Mouse (Mus musculus) spleen, adult 2 months (tissue): ENCODE results near the gene Aacs. TPM values are rescaled to one million over a fixed set of nuclear protein-coding genes. Genes with fewer than 3 reads are reported as not detected.

Experiments
- DNase-seq, 2 experiments: peaks; one replicate each; pipeline versions ENCODE4 v3.0.0 to v3.0.0-alpha.2; 2012 to 2021; ENCODE audit warnings: low spot score in 2 of 2, low read depth in 1 of 2
- H3K27ac ChIP-seq: fragments of 200-500 bp; 2 replicates; pipeline ENCODE4 v1.5.1; 2012; ENCODE audit warnings: low read length, inconsistent platforms; ENCODE audit not compliant: insufficient read depth
- H3K27me3 ChIP-seq: fragments of 200-500 bp; 2 replicates; pipeline ENCODE4 v1.6.1; 2012; ENCODE audit warnings: mild to moderate bottlenecking, moderate library complexity, low read length, inconsistent platforms; ENCODE audit not compliant: control insufficient read depth, insufficient read depth
- H3K36me3 ChIP-seq: fragments of 200-500 bp; 2 replicates; pipeline ENCODE4 v1.6.1; 2012; ENCODE audit warnings: mild to moderate bottlenecking, low read length, inconsistent platforms; ENCODE audit not compliant: control insufficient read depth, insufficient read depth
- H3K4me1 ChIP-seq: fragments of 200-500 bp; 2 replicates; pipeline ENCODE4 v1.6.1; 2011; ENCODE audit warnings: inconsistent platforms; ENCODE audit not compliant: control insufficient read depth, insufficient read depth, insufficient read length
- H3K4me3 ChIP-seq: fragments of 200-500 bp; 2 replicates; pipeline ENCODE4 v1.5.1; 2011; ENCODE audit warnings: mild to moderate bottlenecking, inconsistent platforms; ENCODE audit not compliant: insufficient read depth, insufficient read length; ENCODE audit errors: extremely low read depth
- CTCF ChIP-seq: fragments of 200-500 bp; IDR thresholded peaks from 2 replicates; pipeline ENCODE4 v1.5.1; 2011; ENCODE audit warnings: mild to moderate bottlenecking, inconsistent platforms; ENCODE audit not compliant: insufficient read depth, insufficient read length, insufficient replicate concordance; ENCODE audit errors: extremely low read depth
- POLR2A ChIP-seq: fragments of 200-500 bp; IDR thresholded peaks from 2 replicates; pipeline ENCODE4 v1.6.1; 2011; ENCODE audit warnings: low read depth, low read length, inconsistent platforms
- WGBS: fragments of 180-500 bp; shearing (Covaris S2); methylation state at CpG from one replicate; pipeline ENCODE4 v1.1.7; 2018; 5-methylcytosine and 5-hydroxymethylcytosine counted together
- polyA plus RNA-seq: library from polyadenylated mRNA; depleted of rRNA; stranded (reverse); fragments of >200 nt; gene quantifications from 2 replicates; pipeline ENCODE4 v1.2.3, GENCODE M21; 2012; rRNA removed

Gene Aacs
- polyA plus RNA-seq, 1 experiment, result 23.4 TPM

- H3K4me1 ChIP-seq, result no peaks in the 10 kb centered on the region
- no peak overlapping the region for H3K27ac ChIP-seq
- no peak overlapping the region for H3K4me3 ChIP-seq
- H3K27me3 ChIP-seq, result 0 out of 2 replicates have a peak, but pooled peaks cover 2% of the 10 kb centered on the region
- no peak for DNase-seq
- WGBS, result 44% methylated on average over 11 of the region's 11 CpGs
- TF ChIP-seq CTCF (no peak), POLR2A (no peak)
- no peaks in the 10 kb centered on the region for H3K36me3 ChIP-seq
Measured at GRCm38 (mm10) chr5:125549750-125550489, 74.3 kb downstream of the Aacs start.

GRCm38 (mm10) chr5:125555732-125556131 is 80.1 kb downstream of the Aacs start:
- 74% methylated on average over 5 of the region's 5 CpGs for WGBS
- TF ChIP-seq POLR2A, result no peak
- Histone ChIP-seq H3K36me3 (no peaks in the 10 kb centered on the region), H3K4me1 (no peaks in the 10 kb centered on the region), H3K27me3 (no peaks in the 10 kb centered on the region), H3K27ac (no peak overlapping the region), H3K4me3 (no peak overlapping the region)
- DNase-seq, result no peak

GRCm38 (mm10) chr5:125563492-125563891 is 87.9 kb downstream of the Aacs start:
- 62% methylated on average over 6 of the region's 6 CpGs for WGBS
- Histone ChIP-seq H3K27me3 (no peaks in the 10 kb centered on the region), H3K4me3 (no peak overlapping the region), H3K4me1 (no peaks in the 10 kb centered on the region), H3K27ac (no peak overlapping the region), H3K36me3 (no peaks in the 10 kb centered on the region)
- TF ChIP-seq POLR2A (no peak), CTCF (no peak)
- no peak for DNase-seq

GRCm38 (mm10) chr5:125565725-125566124 is 90.1 kb downstream of the Aacs start:
- H3K4me1 ChIP-seq, result no peaks in the 10 kb centered on the region
- 80% methylated on average over 11 of the region's 11 CpGs for WGBS
- no peak for DNase-seq
- H3K27ac ChIP-seq, result no peak overlapping the region
- H3K4me3 ChIP-seq, result no peak overlapping the region
- no peaks in the 10 kb centered on the region for H3K36me3 ChIP-seq
- TF ChIP-seq POLR2A (no peak), CTCF (no peak)
- H3K27me3 ChIP-seq, result no peaks in the 10 kb centered on the region

Other genes with a start within 250 kb of the Aacs start
- 76.0 and 93.6 TPM in 2 replicates for gene Scarb1, start 134.7 kb upstream of the Aacs start, polyA plus RNA-seq
- gene Gm10382, start 86.5 kb upstream of the Aacs start, polyA plus RNA-seq, result 0.08 and 0.15 TPM in 2 replicates
- gene Ubc, start 85.6 kb upstream of the Aacs start, polyA plus RNA-seq, result 316 and 423 TPM in 2 replicates
- gene Dhx37, start 41.7 kb upstream of the Aacs start, polyA plus RNA-seq, result 17.0 and 21.0 TPM in 2 replicates
- gene Bri3bp, start 34.2 kb upstream of the Aacs start, polyA plus RNA-seq, result 21.2 and 21.5 TPM in 2 replicates
- gene Tmem132b, start 56.0 kb downstream of the Aacs start, polyA plus RNA-seq, result 0.02 TPM in 1 of 2 replicates, not detected in the other